Mouse (Mus musculus) ZHBTc4 (cell line): ENCODE measurements around the gene Edn3.

ENCODE experiments used
- DNase-seq: peaks from one replicate; pipeline ENCODE4 v3.0.0-alpha.2; 2011; ENCODE audit warnings: low read depth, low spot score

Gene Edn3

GRCm38 (mm10) chr2:174760479-174761121 lies at the start of gene Edn3:
TSS of gene Edn3 (plus strand) at chr2:174760619.
- DNase-seq = peak; percentile 41

GRCm38 (mm10) chr2:174712043-174712442 lies 48.4 kb upstream of the Edn3 start:
- peak; percentile 9 for DNase-seq

DNA sequence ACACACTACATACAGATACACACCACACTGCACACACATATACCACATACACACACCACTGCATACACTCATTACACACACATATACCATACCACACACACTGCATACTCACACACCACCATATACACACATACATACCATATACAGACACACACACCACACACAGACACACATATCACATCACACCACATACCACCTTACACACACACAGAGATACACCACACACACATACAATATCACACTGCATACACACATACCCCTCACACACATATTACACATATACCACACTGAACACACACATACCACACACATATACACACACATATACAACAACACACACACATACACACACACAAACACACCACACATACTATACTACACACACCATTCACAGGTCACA lies 44.5 kb upstream of the Edn3 start:
- DNase-seq = no peak

DNA sequence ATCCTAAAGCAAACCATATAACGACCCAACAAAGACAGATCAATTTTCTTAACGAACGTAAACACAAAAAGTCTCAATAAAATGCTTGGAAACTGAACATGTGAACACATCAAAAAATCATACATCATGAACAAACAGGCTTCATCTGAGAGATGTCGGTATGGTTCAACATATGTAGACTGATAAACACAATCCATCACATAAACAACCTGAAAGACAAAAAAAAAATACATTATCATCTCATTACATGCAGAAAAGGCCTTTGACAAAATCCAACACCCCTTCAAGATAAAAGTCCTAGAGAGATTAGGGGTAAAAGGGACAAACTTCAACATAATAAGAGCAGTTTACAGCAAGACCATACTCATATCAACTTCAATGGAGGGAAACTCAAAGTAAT lies 42.6 kb upstream of the Edn3 start:
- no peak for DNase-seq

- DNase-seq = no peak
Measured at GRCm38 (mm10) chr2:174727114-174727823, 33.1 kb upstream of the Edn3 start.

- DNase-seq = no peak
Measured at GRCm38 (mm10) chr2:174731939-174732338, 28.5 kb upstream of the Edn3 start.

DNA sequence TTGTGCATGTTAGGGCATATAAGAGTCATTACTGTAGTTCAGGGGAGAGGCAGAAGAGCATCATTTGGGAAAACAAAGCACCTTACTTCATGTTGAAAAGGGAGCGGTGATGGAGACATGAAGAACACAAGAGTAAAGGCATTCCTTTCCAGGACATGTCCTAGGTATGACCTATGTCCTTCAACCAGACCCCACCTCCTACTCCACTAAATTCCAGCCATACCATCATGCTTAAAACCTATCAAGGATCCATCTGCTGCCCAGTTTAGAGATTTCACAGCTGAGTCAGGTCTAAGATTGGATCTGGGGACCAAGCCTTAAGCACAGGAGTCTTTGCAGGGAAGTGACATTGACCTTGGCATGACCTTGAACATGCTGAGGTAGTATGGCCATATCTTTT lies 25.1 kb upstream of the Edn3 start:
- peak; percentile 36 for DNase-seq

- DNase-seq = no peak
Measured at GRCm38 (mm10) chr2:174747182-174747581, 13.2 kb upstream of the Edn3 start.

DNA sequence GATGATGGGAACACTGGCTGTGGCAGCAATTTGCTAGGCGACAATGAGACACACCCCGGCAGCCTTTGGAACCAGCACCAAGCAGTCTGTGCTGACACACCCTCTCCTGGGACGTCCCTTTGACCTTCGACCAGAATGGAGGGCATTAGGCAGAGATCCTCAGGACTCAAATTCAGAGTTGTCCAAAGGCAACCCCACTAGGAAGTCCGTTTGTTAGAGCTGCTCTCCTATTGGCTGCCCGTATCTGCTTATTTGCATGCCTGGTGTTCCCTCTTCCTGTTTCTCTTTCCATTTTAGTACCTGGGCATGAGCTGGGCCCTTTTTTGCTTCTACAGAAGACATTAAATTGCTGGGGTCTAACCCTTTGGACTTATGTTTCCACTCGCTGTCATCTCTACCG lies 12.0 kb upstream of the Edn3 start:
- DNase-seq = peak; percentile 84

GRCm38 (mm10) chr2:174753197-174753596 lies 7.2 kb upstream of the Edn3 start:
- no peak for DNase-seq

DNA sequence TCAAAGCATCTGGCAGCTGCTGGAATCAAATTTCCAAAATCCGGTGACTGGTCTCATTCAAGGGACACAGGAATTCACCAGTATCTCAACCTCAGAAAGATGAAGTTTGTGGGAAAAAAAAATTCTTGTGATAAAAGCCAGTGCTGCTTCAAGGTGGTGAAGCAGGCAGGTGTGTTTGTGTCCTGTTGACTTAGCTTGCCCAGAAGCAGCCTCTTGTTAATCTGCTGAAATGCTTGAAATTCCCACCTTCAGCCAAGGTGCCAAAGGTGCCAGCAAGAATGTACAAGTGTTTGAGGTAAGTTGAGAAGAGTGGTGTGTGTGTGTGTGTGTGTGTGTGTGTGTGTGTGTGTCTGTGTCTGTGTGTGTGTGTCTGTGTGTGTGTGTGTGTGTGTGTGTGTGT lies 6.2 kb upstream of the Edn3 start:
- no peak for DNase-seq

DNA sequence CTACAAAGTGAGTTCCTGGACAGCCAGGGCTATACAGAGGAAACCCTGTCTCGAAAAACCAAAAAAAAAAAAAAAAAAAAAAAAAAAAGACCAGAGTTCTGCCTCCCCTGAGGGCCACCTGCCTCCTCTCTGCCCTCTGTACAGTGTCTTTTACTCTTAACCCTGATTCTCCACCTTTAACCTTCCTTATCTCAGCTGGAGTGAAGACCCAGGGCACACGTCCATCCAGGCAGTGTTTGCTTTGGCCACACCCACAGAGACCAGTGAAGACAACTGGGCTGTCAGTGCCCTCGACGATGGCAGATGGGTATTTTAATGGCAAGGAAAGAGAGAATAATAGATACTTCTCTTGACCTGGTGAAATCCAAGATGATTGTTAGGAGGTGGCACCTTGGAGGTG lies 1.2 kb upstream of the Edn3 start:
- no peak for DNase-seq

DNA sequence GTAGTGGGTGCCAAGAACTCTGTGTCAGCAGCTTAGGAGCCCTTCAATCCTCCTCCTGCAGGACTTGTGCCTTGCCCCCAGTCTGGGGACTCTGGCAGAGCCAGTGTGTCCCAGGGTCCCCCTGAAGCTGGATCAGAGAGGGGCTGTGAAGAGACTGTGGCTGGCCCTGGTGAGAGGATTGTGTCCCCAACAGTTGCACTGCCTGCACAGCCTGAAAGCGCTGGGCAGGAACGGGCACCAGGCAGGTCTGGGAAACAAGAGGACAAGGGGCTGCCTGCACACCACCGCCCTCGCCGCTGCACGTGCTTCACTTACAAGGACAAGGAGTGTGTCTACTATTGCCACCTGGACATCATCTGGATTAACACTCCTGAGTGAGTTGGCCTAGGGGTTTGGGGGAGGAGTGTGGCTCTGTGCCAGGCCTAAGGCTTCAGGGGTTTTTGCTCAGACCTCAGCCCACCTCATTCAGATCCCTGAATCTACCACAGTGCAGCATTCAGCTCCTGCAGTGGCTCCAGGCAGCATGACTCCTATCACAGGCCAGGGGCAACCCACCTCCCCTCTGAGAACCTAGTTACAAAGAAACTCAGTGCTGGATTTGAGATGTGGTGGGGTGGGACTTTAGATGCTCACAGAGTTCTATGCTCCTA lies 1.2 kb downstream of the Edn3 start:
- peak; percentile 8 for DNase-seq

DNA sequence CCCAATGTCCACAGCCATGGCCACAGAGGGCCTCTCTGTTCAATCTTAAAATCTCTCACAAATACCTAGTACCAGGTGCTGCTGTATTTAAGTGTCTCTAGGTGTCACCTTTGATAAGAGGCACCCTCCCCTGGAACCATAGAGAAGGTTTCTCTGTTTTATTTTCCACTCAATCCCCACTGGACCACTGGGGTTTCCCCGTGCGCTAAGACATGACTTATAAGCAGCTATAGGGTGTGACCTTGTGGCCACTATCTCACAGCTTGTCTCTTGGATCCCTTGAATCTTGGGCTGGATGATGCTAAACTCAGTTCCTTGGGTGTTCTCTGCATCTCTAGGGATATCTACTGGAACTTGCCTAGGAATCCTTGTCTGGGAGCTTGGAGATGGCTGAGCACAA lies 1.9 kb downstream of the Edn3 start:
- no peak for DNase-seq

GRCm38 (mm10) chr2:174768891-174769528 lies 8.6 kb downstream of the Edn3 start:
- DNase-seq = peak; percentile 77

GRCm38 (mm10) chr2:174774177-174775111 lies 14.0 kb downstream of the Edn3 start:
- no peak for DNase-seq

DNA sequence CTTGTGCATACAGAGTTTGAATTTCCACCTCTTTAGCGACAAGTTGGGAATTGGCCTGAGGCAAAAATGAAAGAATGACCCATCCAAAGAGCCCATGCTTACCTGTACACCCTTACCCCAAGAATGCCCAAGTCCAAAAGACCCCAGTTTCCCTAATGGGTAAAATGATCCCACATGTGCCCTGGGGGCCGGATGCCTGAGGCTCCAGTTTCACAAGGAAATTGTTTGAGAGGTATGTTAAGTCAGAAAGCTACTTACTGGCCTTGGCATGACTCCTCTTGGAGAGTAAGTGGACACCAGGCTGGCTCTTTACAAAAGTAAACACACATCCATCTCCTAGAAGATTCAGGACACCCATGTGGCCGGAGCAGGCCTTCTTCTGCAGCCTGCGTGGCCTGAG lies 21.6 kb downstream of the Edn3 start:
- no peak for DNase-seq

DNA sequence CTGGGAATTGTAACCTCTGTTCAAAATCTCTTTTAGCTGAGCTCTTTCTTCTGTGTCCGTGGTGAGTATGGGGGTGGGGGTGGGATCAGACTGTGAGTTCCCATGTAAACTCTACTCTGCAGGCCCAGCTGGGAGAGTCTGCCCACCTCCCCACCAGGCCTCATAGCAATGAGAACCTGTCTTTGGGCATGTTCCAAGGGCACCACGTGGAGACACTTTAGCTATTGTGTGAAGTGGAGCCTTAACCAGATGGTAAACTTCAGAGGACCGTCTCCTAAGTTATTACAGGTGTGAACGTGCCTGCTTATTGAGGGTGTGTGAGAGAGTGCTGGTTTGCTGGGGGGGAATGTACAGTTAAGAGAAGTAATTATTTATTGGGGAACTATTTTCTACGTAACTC lies 22.5 kb downstream of the Edn3 start:
- DNase-seq = no peak

DNA sequence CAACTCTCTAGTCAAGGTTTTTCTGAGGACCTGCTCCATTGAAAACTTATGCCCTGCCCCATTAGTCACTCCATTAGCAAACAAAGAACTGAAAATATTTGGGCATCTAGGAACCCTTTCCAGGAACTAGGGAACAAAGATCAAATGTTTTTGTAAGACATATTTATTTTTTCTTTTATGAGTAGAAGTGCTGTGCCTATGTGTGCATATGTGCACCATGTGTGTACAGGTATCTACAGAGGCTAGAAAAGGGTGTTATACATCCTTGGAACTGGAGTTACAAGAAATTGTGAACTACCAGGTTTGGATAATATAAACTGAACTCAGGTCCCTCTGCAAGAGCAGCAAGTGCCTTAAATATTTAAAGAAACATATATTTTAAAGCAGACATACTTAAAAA lies 28.4 kb downstream of the Edn3 start:
- no peak for DNase-seq

GRCm38 (mm10) chr2:174792436-174793125 lies 32.2 kb downstream of the Edn3 start:
- no peak for DNase-seq

- no peak for DNase-seq
Measured at GRCm38 (mm10) chr2:174793181-174793580, 32.8 kb downstream of the Edn3 start.
